Mouse (Mus musculus) olfactory bulb, adult 2 months (tissue): ENCODE results near the gene Tshz2. TPM values are rescaled to one million over a fixed set of nuclear protein-coding genes. Genes with fewer than 3 reads are reported as not detected.
A peak's percentile ranks its signal among the peaks of the same experiment; 100 is the strongest.

Experiments
- H3K27ac ChIP-seq: fragments of 200-500 bp; 2 replicates; pipeline ENCODE4 v1.5.1; 2012; ENCODE audit warnings: low read depth, low read length; ENCODE audit not compliant: insufficient read depth
- H3K4me1 ChIP-seq: fragments of 200-500 bp; 2 replicates; pipeline ENCODE4 v1.6.1; 2012; ENCODE audit warnings: low read length; ENCODE audit not compliant: control insufficient read depth, insufficient read depth
- H3K4me3 ChIP-seq: fragments of 200-500 bp; 2 replicates; pipeline ENCODE4 v1.5.1; 2012; ENCODE audit warnings: mild to moderate bottlenecking, low read depth, low read length, moderate library complexity; ENCODE audit not compliant: insufficient read depth
- CTCF ChIP-seq: fragments of 200-500 bp; IDR thresholded peaks from 2 replicates; pipeline ENCODE4 v1.5.1; 2012; ENCODE audit warnings: low read depth, mild to moderate bottlenecking, low read length, moderate library complexity; ENCODE audit not compliant: insufficient read depth
- POLR2A ChIP-seq: fragments of 200-500 bp; IDR thresholded peaks from 2 replicates; pipeline ENCODE4 v1.6.1; 2012; ENCODE audit warnings: mild to moderate bottlenecking, low read depth, low read length, moderate library complexity; ENCODE audit not compliant: insufficient read depth
- WGBS: fragments of 180-500 bp; shearing (Covaris S2); methylation state at CpG from one replicate; pipeline ENCODE4 v1.1.7; 2018; 5-methylcytosine and 5-hydroxymethylcytosine counted together
- polyA plus RNA-seq: library from polyadenylated mRNA; stranded (reverse); fragments of >200 nt; gene quantifications from 2 replicates; pipeline ENCODE4 v1.2.4, GENCODE M21; 2012; ENCODE audit warnings: low replicate concordance; ENCODE audit not compliant: missing spikeins, insufficient read depth, insufficient read length

The Tshz2 gene
- polyA plus RNA-seq, 1 experiment: not detected

- TF ChIP-seq POLR2A (no peak), CTCF (no peak)
- Histone ChIP-seq H3K4me1 (no peaks in the 10 kb centered on the region), H3K4me3 (no peak overlapping the region), H3K27ac (no peak overlapping the region)
- 75% methylated on average over 15 of the region's 15 CpGs for WGBS
These were observed 445.7 kb downstream of the Tshz2 start for GRCm38 (mm10) chr2:170078442-170079017.

- Histone ChIP-seq H3K4me1 (no peaks in the 10 kb centered on the region), H3K4me3 (no peak overlapping the region), H3K27ac (no peak overlapping the region)
- TF ChIP-seq POLR2A (no peak), CTCF (no peak)
- WGBS: 86% methylated on average over 10 of the region's 10 CpGs
These were observed 459.0 kb downstream of the Tshz2 start for GRCm38 (mm10) chr2:170091563-170092443.

- Histone ChIP-seq H3K4me3 (no peak overlapping the region), H3K4me1 (no peaks in the 10 kb centered on the region), H3K27ac (no peak overlapping the region)
- WGBS: 94% methylated on average over 17 of the region's 17 CpGs
- TF ChIP-seq CTCF (no peak), POLR2A (no peak)
These were observed 461.4 kb downstream of the Tshz2 start for GRCm38 (mm10) chr2:170094220-170094619.

GRCm38 (mm10) chr2:170094871-170095270 lies 462.1 kb downstream of the Tshz2 start:
- H3K4me3 ChIP-seq: no peak overlapping the region
- H3K4me1 ChIP-seq: no peaks in the 10 kb centered on the region
- 94% methylated on average over 9 of the region's 9 CpGs for WGBS
- TF ChIP-seq CTCF: no peak
- TF ChIP-seq POLR2A: no peak
- no peak overlapping the region for H3K27ac ChIP-seq

GRCm38 (mm10) chr2:170101132-170101531 lies 468.3 kb downstream of the Tshz2 start:
- H3K4me3 ChIP-seq: no peak overlapping the region
- TF ChIP-seq POLR2A: no peak
- TF ChIP-seq CTCF: peak; percentile 98
- 4% methylated on average over 12 of the region's 12 CpGs for WGBS
- no peaks in the 10 kb centered on the region for H3K4me1 ChIP-seq
- H3K27ac ChIP-seq: no peak overlapping the region

GRCm38 (mm10) chr2:170101932-170102331 lies 469.1 kb downstream of the Tshz2 start:
- WGBS: 67% methylated on average over 7 of the region's 7 CpGs
- no peaks in the 10 kb centered on the region for H3K4me1 ChIP-seq
- H3K4me3 ChIP-seq: no peak overlapping the region
- H3K27ac ChIP-seq: no peak overlapping the region
- TF ChIP-seq POLR2A (no peak), CTCF (no peak)

GRCm38 (mm10) chr2:170103341-170103740 lies 470.5 kb downstream of the Tshz2 start:
- Histone ChIP-seq H3K27ac (no peak overlapping the region), H3K4me1 (no peaks in the 10 kb centered on the region), H3K4me3 (no peak overlapping the region)
- TF ChIP-seq POLR2A: no peak
- TF ChIP-seq CTCF: no peak
- 91% methylated on average over 5 of the region's 5 CpGs for WGBS

- WGBS: 47% methylated on average over 9 of the region's 9 CpGs
- TF ChIP-seq CTCF: peak; percentile 58; the same call in 1 of the 2 replicates
- no peak for TF ChIP-seq POLR2A
These were observed 471.0 kb downstream of the Tshz2 start for GRCm38 (mm10) chr2:170103852-170104251.

GRCm38 (mm10) chr2:170104396-170104795 lies 471.6 kb downstream of the Tshz2 start:
- WGBS: 89% methylated on average over 6 of the region's 6 CpGs
- no peak overlapping the region for H3K27ac ChIP-seq
- no peak overlapping the region for H3K4me3 ChIP-seq
- no peaks in the 10 kb centered on the region for H3K4me1 ChIP-seq
- TF ChIP-seq POLR2A (no peak), CTCF (no peak)

More at GRCm38 (mm10) chr2:170103852-170104251, 471.0 kb downstream of the Tshz2 start:
- Histone ChIP-seq H3K4me3 (no peak overlapping the region), H3K27ac (no peak overlapping the region), H3K4me1 (no peaks in the 10 kb centered on the region)
